Mouse (Mus musculus) hindbrain, postnatal 0 days (tissue): ENCODE data around the gene Phldb2. TPM values are rescaled to one million over a fixed set of nuclear protein-coding genes. Genes with fewer than 3 reads are reported as not detected.

ENCODE experiments used
- ATAC-seq: fragments of 200-750 bp; cut with Nextera tagmentation; 2 replicates; pipeline ENCODE4 v1.8.0; 2017; ENCODE audit warnings: mild to moderate bottlenecking, moderate TSS enrichment, moderate library complexity
- DNase-seq: peaks from one replicate; pipeline ENCODE4 v3.0.0-alpha.2; 2015; ENCODE audit warnings: low spot score
- H3K27ac ChIP-seq: fragments of 300-500 bp; sonication (generic); 2 replicates; pipeline ENCODE4 v1.5.1; 2014; ENCODE audit warnings: mild to moderate bottlenecking
- H3K27me3 ChIP-seq: fragments of 300-500 bp; sonication (generic); 2 replicates; pipeline ENCODE4 v1.6.1; 2014; ENCODE audit warnings: low read length, mixed read lengths; ENCODE audit not compliant: insufficient read depth
- H3K36me3 ChIP-seq: fragments of 300-500 bp; sonication (generic); 2 replicates; pipeline ENCODE4 v1.6.1; 2014; ENCODE audit warnings: low read length, mixed read lengths; ENCODE audit not compliant: insufficient read depth
- H3K4me1 ChIP-seq: fragments of 300-500 bp; sonication (generic); 2 replicates; pipeline ENCODE4 v1.6.1; 2014; ENCODE audit warnings: antibody characterized with exemption, low read length, mixed read lengths; ENCODE audit not compliant: insufficient read depth
- H3K4me2 ChIP-seq: fragments of 300-500 bp; sonication (generic); 2 replicates; pipeline ENCODE4 v1.6.1; 2014; ENCODE audit warnings: low read depth, mild to moderate bottlenecking, low read length, moderate library complexity, mixed read lengths
- H3K4me3 ChIP-seq: fragments of 300-500 bp; sonication (generic); 2 replicates; pipeline ENCODE4 v1.5.1; 2014; ENCODE audit warnings: low read length
- H3K9ac ChIP-seq: fragments of 300-500 bp; sonication (generic); replicated peaks from 2 replicates; pipeline ENCODE4 v1.6.1; 2014; ENCODE audit warnings: mild to moderate bottlenecking, low read length, moderate library complexity, mixed read lengths
- H3K9me3 ChIP-seq: fragments of 300-500 bp; sonication (generic); 2 replicates; pipeline ENCODE4 v1.6.1; 2016; ENCODE audit warnings: low read length, mixed read lengths
- CTCF ChIP-seq: IDR thresholded peaks from 2 replicates; pipeline ENCODE4 v1.5.1; 2016; ENCODE audit warnings: antibody characterized with exemption, control low read depth, low read depth
- whole genome bisulfite sequencing: fragments of 180-500 bp; shearing (Covaris S2); extraction: QIAGEN DNeasy Blood & Tissue Kit; methylation state at CpG from one replicate; pipeline ENCODE4 v1.1.7; 2014; 5-methylcytosine and 5-hydroxymethylcytosine counted together
- polyA plus RNA-seq: library from polyadenylated mRNA; unstranded; fragments of >200 nt; fragmentation: Nextera tagmentation; extraction: Ambion mirVana; gene quantifications from 2 replicates; pipeline ENCODE4 v1.2.1, GENCODE M21; 2015
- total RNA-seq: library from RNA; depleted of rRNA; stranded (reverse); fragments of >200 nt; gene quantifications from 2 replicates; pipeline ENCODE4 v1.2.3, GENCODE M21; 2014; rRNA removed

Gene Phldb2
- total and polyA plus RNA-seq, 2 experiments from 2014 or later: 4.5 to 7.2 TPM

GRCm38 (mm10) chr16:45697996-45698395 lies 255.4 kb downstream of the Phldb2 start:
- Histone ChIP-seq H3K4me1 (peaks cover 8% of the 10 kb centered on the region; the same call in 1 of the 2 replicates), H3K27ac (no peak overlapping the region), H3K27me3 (no peaks in the 10 kb centered on the region), H3K4me2 (no peak overlapping the region), H3K9ac (no peak overlapping the region), H3K4me3 (no peak overlapping the region), H3K9me3 (no peaks in the 10 kb centered on the region), H3K36me3 (no peaks in the 10 kb centered on the region)
- DNase-seq: peak; percentile 67
- WGBS: 33% methylated on average over 6 of the region's 6 CpGs
- no peak for TF ChIP-seq CTCF
- peak; percentile 89 for ATAC-seq

Other genes with a start within 250 kb of the Phldb2 start
- gene Tagln3, start 229.0 kb downstream of the Phldb2 start, total RNA-seq: 190 and 198 TPM in 2 replicates
- 302 and 317 TPM in 2 replicates for gene Tagln3, start 229.0 kb downstream of the Phldb2 start, polyA plus RNA-seq
- 19.0 and 21.7 TPM in 2 replicates for gene Abhd10, start 210.6 kb downstream of the Phldb2 start, total RNA-seq
- gene Abhd10, start 210.6 kb downstream of the Phldb2 start, polyA plus RNA-seq: 34.4 and 36.2 TPM in 2 replicates
- gene Plcxd2, start 56.6 kb upstream of the Phldb2 start, total RNA-seq: 37.2 and 38.3 TPM in 2 replicates
- gene Plcxd2, start 56.6 kb upstream of the Phldb2 start, polyA plus RNA-seq: 12.2 and 12.7 TPM in 2 replicates
- 0.29 TPM in 1 of 2 replicates, not detected in the other for gene Cd96, start 166.7 kb upstream of the Phldb2 start, total RNA-seq
- gene Cd96, start 166.7 kb upstream of the Phldb2 start, polyA plus RNA-seq: 0.06 and 0.10 TPM in 2 replicates
- gene Gm4737, start 201.5 kb upstream of the Phldb2 start, total RNA-seq: 1.3 and 2.3 TPM in 2 replicates
- 0.55 and 1.2 TPM in 2 replicates for gene Gm4737, start 201.5 kb upstream of the Phldb2 start, polyA plus RNA-seq